Mouse (Mus musculus): ENCODE measurements around the gene Mis18bp1.
"Not testable (repeated sequence)": the region's sequence is repeated elsewhere in the genome, so short reads cannot be mapped to it uniquely, and the experiment has no call there.

The Mis18bp1 gene

GRCm38 (mm10) chr12:65172021-65172951 is at the start of gene Mis18bp1:
Mis18bp1 (minus strand) TSS chr12:65172604.
- in situ Hi-C loops (cut with MboI): no loop called here

GRCm38 (mm10) chr12:65216404-65216840 is 44.0 kb upstream of the Mis18bp1 start:
- in situ Hi-C loops (cut with MboI): no loop called here

- in situ Hi-C loops (cut with MboI): no loop called here
Observed at GRCm38 (mm10) chr12:65206431-65206830, 34.0 kb upstream of the Mis18bp1 start.

- in situ Hi-C loops (cut with MboI): no loop called here
Observed at GRCm38 (mm10) chr12:65201812-65202211, 29.4 kb upstream of the Mis18bp1 start.

- in situ Hi-C loops (cut with MboI): no loop called here
Observed at GRCm38 (mm10) chr12:65194003-65194530, 21.7 kb upstream of the Mis18bp1 start.

- in situ Hi-C loops (cut with MboI): no loop called here
Observed at GRCm38 (mm10) chr12:65189213-65189612, 16.8 kb upstream of the Mis18bp1 start.

- in situ Hi-C loops (cut with MboI): no loop called here
Observed at GRCm38 (mm10) chr12:65187365-65187764, 15.0 kb upstream of the Mis18bp1 start.

- in situ Hi-C loops (cut with MboI): no loop called here
Observed at GRCm38 (mm10) chr12:65173736-65174135, 1.3 kb upstream of the Mis18bp1 start.

- in situ Hi-C loops (cut with MboI): not testable (repeated sequence)
Observed at GRCm38 (mm10) chr12:65172959-65173358, 555 bp upstream of the Mis18bp1 start.

GRCm38 (mm10) chr12:65136121-65136520 is 36.3 kb downstream of the Mis18bp1 start:
- in situ Hi-C loops (cut with MboI): not testable (repeated sequence)

GRCm38 (mm10) chr12:65119451-65119850 is 53.0 kb downstream of the Mis18bp1 start:
- in situ Hi-C loops (cut with MboI): no loop called here

- in situ Hi-C loops (cut with MboI): no loop called here
Observed at GRCm38 (mm10) chr12:65118968-65119367, 53.4 kb downstream of the Mis18bp1 start.

- in situ Hi-C loops (cut with MboI): not testable (repeated sequence)
Observed at GRCm38 (mm10) chr12:65114978-65115377, 57.4 kb downstream of the Mis18bp1 start.

- in situ Hi-C loops (cut with MboI): no loop called here
Observed at GRCm38 (mm10) chr12:65113925-65114324, 58.5 kb downstream of the Mis18bp1 start.

GRCm38 (mm10) chr12:65112811-65113210 is 59.6 kb downstream of the Mis18bp1 start:
- in situ Hi-C loops (cut with MboI): no loop called here

GRCm38 (mm10) chr12:65111503-65111902 is 60.9 kb downstream of the Mis18bp1 start:
- in situ Hi-C loops (cut with MboI): no loop called here

- in situ Hi-C loops (cut with MboI): no loop called here
Observed at GRCm38 (mm10) chr12:65108746-65109145, 63.7 kb downstream of the Mis18bp1 start.

All from mature B cell (primary cell).